Mouse (Mus musculus): Measurements from ENCODE around the gene Dnajc8.
"Not testable (repeated sequence)": the region's sequence is repeated elsewhere in the genome, so short reads cannot be mapped to it uniquely, and the experiment has no call there.

The Dnajc8 gene

GRCm38 (mm10) chr4:132565089-132565747, 29.9 kb downstream of the Dnajc8 start:
- DNase-seq (ENCODE audit: low read depth, low spot score) = no peak

DNA sequence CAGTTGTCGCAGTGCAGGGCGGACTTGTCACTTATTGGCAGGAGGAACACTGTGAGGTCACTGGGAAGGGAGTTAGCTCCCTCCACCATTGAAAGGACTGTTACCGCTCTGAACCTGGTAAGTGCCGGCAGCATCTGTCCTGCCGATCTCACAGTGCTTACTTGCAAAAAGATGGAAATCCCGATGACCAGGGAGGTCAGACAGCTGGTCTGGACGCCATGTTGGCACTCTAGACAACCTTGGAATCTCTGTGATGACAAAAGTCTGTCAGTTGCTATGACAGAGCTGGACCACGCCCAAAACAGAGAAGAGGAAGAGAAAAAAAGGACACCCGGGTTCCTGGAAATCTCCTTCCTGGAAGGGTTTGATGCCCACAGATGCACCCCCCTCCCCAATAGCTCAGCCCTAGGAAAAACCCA, 32.0 kb downstream of the Dnajc8 start:
- DNase-seq (ENCODE audit: low read depth, low spot score) = no peak

DNA sequence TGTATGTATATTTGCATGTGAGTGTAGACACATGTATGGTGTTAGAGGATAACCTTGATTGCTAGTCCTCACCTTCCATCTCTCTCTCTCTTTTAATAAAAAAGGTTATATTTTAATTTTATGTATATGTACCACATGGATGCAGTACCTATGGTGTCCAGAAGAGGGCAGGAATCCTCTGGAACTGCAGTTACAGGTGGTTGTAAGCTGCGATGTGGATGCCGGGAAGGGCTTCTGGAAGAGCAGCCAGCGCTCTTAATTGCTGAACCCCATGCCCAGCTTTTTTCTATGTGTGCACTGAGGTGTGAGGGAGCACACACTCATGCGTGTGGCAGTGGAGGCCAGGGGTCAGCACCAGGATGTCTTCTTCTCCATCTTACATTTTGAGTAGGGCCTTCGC, 33.8 kb downstream of the Dnajc8 start:
- no peak for DNase-seq (ENCODE audit: low read depth, low spot score)

DNA sequence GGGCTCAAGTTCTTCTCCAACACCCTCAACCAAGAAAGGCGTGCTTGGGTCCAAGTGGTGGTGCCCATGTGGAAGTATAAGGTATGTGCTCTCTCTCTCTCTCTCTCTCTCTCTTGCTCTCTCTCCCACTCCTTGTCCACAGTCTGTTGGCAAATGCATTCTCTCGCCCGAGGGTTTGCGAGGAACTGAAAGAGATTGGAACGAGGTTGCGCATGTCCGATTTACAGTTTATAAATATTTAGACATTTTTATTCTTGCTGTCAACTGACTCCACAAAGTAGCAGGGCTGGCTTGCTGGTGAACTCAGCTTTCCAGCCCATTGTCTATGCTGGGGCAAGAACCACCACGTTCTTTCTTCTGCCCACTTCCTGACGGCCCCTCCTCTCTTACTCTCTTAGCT, 35.8 kb downstream of the Dnajc8 start:
- no peak for DNase-seq (ENCODE audit: low read depth, low spot score)

GRCm38 (mm10) chr4:132573327-132573726, 38.0 kb downstream of the Dnajc8 start:
- peak; percentile 16 for DNase-seq (ENCODE audit: low read depth, low spot score)

GRCm38 (mm10) chr4:132574809-132575347, 39.5 kb downstream of the Dnajc8 start:
- no peak for DNase-seq (ENCODE audit: low read depth, low spot score)

DNA sequence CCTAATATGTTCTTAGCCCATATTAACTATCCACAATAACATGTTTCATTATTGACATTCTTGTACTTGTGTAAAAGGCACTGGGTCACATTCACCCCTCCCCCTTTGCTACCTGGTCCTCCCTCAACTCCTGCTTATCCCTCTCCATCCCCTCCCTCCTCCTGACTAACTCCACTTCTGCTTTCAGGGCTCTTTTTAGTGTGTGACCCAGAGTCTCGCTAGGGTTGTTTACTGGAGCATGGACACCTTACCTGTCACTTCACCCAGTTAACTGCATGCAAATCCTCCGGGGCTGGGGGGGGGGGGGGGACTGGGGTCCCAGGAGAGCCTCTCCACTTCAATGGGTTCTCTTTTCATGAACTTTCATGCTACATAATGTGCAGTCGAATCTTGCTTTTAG, 48.4 kb downstream of the Dnajc8 start:
- no peak for DNase-seq (ENCODE audit: low read depth, low spot score)

DNA sequence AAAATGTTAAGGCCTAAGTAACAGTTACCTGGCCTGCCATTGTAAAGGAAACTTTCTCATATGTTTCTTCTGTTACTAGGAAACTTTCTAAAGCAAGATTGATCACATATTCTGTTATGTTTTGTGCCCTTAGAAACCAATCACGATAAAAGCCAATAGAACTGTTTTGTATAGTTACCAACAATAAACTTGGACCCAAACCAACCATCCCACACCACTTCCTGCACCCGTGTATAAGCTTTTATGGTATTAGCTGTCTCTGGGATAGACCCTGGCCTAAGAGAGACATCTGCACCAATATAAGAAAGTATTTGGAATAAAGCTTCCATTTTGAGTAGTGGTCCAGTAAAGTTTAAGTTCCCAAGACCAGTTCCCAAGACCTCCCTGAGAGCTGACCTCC, 49.6 kb downstream of the Dnajc8 start:
- DNase-seq (ENCODE audit: low read depth, low spot score) = no peak

DNA sequence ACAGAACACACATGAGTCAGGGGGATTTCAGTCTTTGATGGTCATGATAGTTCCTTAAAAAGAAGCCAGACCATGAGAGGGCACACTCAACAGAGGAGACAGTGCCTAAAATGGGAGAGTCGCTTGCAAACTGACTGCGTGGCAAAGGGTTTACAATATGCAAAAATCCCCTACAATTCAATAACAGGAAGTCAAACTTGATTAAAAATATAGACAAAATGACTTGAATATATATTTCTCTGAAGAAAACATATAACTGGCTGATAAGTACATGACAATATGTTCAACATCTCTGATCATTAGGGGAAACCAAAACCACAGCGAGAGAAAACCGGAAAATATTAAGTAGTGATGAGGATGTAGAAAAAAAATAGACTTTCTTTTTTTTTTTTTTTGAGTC, 50.9 kb downstream of the Dnajc8 start:
- DNase-seq (ENCODE audit: low read depth, low spot score) = no peak

- DNase-seq (ENCODE audit: low read depth, low spot score) = no peak
Measured at GRCm38 (mm10) chr4:132588512-132588911, 53.2 kb downstream of the Dnajc8 start.

DNA sequence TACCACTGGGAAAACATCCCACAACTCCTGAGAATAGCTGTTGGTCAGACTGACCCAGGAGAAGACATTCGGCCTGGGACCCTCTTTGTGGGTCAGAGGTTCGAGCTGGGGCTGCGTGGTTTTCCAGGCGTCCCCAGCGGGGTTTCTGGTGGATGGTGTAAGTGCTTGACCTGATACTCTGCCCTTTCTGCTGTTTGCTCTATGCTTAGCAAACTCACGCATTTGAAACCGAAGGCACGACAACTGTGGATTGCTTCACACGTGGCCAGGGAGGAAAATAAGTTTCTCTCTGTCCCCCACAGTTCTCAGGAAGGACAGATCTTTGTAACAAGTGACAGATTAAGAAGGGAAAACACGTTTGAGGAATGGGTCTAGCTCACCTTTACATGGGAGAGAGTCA, 55.3 kb downstream of the Dnajc8 start:
- DNase-seq (ENCODE audit: low read depth, low spot score) = no peak

GRCm38 (mm10) chr4:132592958-132593357, 57.6 kb downstream of the Dnajc8 start:
- DNase-seq (ENCODE audit: low read depth, low spot score) = peak; percentile 36

GRCm38 (mm10) chr4:132594191-132594590, 58.8 kb downstream of the Dnajc8 start:
- no peak for DNase-seq (ENCODE audit: low read depth, low spot score)

DNA sequence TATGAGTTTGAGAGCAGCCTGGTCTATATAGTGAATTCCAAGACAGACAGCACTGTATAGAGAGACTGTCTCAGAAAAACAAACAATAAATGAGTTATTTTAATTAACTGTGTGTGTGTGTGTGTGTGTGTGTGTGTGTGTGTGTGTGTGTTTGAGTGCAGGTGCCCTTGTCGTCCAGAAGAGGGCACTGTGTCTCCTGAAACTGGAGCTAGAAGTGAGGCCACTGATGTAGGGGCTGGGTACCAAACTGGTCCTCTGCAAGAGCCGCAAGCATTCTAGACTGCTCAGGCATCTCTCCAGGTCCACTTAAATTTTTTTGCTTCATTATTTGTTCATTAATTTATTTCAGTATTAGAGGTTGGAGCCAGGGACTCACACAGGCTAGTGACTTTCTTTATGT, 63.5 kb downstream of the Dnajc8 start:
- no peak for DNase-seq (ENCODE audit: low read depth, low spot score)

DNA sequence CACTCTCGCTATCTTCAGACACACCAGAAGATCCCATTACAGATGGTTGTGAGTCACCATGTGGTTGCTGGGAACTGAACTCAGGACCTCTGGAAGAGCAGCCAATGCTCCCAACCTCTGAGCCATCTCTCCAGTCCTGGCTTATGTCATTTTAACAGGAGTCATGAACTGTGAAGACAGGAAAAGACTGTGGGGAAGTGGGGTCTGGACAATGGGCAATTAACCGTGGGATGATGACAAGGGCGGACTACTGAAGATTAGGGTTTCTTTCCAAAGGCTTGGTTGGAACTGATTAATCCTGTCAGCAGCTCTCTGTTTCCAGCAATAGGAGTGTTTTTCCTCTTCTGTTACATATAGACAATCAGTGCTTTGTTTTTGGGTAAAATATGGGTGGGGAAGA, 64.4 kb downstream of the Dnajc8 start:
- no peak for DNase-seq (ENCODE audit: low read depth, low spot score)

- DNase-seq (ENCODE audit: low read depth, low spot score) = no peak
Measured at GRCm38 (mm10) chr4:132600465-132600864, 65.1 kb downstream of the Dnajc8 start.

DNA sequence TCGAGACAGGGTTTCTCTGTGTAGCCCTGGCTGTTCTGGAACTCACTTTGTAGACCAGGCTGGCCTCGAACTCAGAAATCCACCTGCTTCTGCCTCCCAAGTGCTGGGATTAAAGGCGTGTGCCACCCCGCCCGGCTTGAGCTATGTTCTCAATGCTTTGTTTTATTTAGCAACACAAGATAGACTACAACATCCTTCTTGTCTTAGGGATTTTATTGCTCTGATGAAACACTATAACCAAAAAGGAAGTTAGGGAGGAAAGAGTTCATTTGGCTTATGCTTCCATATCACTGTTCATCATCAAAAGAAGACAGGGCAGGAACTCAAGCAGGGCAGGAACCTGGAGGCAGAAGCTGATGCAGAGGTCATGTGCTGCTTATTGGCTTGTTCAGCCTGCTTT, 65.9 kb downstream of the Dnajc8 start:
- not testable (repeated sequence) for DNase-seq (ENCODE audit: low read depth, low spot score)
